Mouse (Mus musculus) right cerebral cortex, adult 18-20 months (tissue): Measurements from ENCODE around the gene Flad1.
A peak's percentile ranks its signal among the peaks of the same experiment; 100 is the strongest.

Source experiments
- DNase-seq: peaks from one replicate; pipeline ENCODE4 v3.0.0; 2022; ENCODE audit warnings: mixed read lengths

Gene Flad1

DNA sequence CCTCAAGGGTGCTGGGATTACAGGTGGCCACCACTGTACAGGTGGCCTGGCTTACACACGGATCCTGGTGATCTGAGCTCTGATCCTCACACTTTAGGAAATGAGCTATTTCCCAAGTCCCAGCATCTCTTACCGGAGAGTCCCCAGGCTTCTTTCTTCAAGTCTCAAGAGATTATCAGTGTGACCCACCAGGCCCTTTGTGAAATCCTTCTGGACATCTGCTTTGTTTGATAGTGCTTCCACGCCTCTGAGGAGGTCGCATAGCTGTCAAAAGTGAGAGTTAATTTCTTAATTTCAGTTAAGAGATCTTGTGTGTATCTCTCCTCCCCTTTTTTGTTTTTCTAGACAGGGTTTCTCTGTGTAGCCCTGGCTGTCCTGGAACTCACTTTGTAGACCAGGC, 14.2 kb upstream of the Flad1 start:
- DNase-seq, result no peak

DNA sequence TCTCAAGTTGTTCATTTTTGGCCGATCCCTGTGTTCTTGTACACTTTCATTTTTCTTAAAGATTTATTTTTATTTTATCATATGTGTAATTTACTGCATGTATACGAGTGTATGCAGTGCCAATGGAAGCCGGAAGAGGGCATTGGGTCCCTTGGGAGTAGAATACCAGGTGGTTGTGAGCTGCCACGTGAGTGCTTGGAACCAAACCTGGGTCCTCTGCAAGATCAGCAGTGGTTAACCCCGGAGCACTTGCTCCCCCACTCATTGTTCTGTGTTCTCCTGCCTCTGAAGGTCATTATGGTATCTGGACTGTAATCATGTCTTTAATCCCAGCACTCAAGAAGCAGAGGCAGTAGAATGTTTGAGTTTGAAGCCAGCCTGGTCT, 13.5 kb upstream of the Flad1 start:
- DNase-seq, result no peak

DNA sequence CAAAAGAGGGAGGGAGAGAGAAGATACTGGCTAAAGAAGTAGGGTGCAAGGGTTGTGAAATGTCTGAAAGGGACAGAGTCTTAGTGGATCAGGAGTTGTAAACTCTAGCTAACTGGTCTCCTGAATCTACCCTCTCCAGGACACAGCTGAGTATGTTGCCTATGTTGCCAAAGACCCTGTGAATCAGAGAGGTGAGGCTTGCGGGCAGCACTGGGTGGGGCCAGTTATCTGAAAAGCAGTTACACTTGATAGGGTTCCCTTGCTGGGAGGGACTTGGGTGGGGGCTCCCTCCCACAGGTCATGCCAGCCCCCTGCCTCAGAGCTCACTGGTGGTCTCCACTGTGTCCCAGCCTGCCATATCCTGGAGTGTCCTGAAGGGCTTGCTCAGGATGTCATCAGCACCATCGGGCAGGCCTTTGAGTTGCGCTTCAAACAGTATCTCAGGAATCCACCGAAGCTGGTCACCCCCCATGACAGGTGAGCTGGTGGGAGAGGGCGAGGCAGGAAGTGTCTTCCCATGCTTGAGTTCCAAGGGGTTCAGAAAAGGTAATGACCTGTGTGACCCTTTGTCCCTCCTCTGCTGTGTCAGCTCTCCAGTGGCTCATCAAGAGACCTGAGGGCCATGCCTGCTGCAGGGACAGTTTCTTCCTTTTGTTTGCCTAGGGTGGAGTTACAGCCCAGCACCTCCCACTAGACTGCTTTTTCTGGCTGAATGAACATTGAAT, 12.9 kb upstream of the Flad1 start:
- no peak for DNase-seq

DNA sequence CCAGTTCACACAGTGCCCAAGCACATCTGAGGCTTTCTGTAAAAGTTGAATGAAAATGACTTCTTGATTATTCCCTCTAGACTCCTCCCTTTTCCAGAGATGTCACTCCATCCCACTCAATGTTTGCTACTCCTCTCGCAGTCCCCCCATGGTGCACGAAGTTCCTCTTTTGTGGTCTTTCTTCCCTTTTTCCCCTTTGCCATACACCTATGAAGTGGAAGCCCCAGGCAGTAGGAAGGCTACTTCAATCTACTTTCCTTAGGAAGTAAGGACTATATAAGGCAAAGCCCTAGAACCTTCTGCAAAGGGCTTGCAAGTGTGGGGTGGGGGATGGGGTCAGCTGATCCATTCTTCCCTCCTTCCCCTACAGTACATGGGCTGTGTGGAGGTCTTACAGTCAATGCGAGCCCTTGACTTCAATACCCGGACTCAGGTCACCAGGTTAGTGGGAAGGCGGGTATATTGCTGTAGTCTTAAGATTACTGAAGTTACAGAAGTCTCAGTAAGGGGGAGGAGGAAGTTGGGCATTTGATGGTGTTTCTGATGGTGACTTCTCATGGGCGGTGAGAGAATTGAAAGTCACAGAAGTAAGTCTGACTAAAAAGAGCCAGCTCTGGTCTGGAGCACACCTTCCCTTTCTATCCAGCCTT, 11.0 kb upstream of the Flad1 start:
- no peak for DNase-seq

DNA sequence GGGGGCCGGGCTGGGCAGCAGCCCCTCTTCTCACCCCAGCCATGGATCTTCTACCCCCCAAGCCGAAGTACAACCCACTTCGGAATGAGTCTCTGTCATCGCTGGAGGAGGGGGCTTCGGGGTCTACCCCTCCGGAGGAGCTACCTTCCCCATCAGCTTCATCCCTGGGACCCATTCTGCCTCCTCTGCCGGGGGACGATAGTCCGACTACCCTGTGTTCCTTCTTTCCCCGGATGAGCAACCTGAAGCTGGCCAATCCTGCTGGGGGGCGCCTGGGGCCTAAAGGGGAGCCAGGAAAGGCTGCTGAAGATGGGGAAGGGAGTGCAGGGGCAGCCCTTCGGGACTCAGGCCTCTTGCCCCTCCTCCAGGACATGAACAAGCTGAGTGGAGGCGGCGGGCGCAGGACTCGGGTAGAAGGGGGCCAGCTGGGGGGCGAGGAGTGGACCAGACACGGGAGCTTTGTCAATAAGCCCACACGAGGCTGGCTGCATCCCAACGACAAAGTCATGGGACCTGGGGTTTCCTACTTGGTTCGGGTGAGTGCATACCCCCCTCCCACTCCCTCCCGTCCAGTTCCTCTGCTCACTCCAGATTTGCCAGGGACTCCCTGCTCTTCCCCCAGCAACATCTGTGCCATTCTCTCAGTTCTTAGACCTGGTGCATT, 10.3 kb upstream of the Flad1 start:
- no peak for DNase-seq

DNA sequence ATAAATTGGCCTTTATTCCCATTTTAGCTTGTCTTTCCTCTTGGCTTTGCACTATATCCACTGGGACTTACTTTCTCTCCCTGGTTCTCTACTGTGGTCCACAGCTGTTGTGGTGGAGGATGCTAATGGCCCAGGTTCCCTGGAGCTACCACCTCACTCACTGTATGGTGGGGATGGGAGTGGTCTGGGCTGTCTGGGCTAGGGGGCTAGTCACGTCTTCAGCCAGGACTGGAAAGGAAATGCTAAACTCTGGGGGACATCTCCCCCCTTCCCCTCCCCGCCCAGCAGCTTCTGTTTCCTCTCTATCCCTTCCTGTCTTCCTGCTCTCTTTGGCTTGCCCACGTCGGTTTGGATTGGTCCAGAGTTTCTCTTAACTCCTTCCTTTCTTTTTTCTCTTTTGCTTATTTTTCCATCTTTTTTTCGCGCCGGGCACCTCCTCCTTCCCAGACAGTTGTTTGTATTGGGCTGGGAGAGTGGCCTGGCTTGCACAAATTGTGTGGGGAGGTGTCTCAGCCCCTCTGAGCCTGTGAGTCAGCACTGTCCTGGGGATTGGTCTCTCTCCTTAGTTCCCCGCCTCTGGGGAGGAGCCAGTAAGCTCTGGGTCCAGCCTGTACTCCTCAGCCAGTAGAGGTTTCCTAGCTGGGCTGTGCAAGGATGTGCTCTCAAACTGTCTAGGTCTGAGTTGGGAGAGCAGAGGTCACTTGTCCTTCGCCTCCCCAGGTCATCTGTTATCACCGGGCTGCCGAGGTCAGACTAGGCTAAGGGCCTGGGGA, 9.5 kb upstream of the Flad1 start:
- DNase-seq, result peak; percentile 88

DNA sequence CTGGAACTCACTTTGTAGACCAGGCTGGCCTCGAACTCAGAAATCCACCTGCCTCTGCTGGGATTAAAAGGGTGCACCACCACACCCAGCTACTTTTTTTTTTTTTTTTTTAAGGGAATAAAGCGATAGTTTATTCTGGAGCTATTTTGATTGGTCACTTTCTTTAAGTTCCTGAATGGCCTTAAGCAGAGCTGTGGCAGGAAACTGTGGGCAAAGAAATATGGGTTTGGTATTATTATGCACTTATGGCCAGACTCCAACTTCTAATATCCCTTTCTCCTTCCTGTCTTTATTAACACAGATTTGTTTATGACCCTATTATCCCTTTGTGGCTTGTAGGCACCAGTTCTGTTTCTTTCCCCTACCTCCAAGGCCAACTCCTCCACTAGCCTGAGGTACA, 8.8 kb upstream of the Flad1 start:
- DNase-seq, result no peak

DNA sequence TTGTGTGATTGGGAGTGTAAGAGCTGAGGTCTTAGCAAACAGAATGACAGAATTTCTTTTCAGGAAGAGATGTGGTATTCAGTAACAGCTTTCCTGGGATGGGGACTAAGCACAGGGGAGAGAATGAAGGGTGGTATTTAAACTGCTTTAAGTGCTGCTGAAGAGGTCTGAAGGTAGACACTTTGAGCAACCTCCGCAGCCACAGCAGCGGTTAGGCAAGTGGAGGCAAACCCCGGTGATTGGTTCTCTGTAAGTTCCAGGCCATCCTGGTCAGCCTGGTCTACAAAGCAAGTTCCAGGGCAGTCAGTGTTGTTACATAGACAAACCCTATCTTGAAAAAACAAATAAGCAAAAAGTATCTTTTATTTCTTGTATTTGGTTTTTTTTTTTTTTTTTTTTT, 8.3 kb upstream of the Flad1 start:
- DNase-seq, result no peak

DNA sequence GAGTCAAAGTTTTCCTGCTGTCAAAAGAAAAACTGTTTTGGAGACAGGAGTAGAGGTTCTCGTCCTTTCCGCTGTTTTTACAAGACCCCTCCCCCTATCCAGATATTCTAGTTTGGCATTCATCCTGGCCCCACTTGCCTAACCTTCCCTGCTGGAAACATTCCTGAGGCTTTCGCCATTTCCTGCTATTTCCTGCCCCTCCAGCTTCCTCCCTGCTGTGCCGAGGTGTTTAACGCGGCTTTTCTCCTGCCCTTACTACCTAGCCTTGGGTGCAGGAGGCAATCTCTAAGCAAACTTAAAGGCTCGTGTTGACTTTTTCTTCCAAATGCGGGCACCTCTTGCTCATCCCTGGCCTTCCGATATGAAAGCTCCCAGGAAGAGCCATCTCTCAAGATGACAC, 7.9 kb upstream of the Flad1 start:
- DNase-seq, result no peak

DNA sequence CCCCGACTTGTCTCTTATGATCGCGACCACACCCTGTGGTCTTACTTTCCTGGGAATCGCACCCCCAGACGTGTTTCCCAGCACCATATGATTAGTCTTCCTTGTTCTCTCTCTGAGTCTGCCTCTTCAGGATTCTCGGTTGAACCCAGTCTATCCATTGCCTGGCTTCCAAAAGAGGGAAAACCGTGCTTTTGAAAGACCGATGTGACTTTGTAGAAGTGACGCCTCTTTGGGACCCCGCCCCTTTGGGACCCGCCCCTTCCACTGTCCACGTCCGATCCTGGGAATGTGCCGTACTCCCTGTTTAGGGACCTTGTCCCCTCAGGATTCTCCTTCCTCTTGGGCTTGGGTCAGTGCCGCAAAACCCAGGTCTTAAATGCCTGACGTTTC, 7.2 kb upstream of the Flad1 start:
- no peak for DNase-seq

DNA sequence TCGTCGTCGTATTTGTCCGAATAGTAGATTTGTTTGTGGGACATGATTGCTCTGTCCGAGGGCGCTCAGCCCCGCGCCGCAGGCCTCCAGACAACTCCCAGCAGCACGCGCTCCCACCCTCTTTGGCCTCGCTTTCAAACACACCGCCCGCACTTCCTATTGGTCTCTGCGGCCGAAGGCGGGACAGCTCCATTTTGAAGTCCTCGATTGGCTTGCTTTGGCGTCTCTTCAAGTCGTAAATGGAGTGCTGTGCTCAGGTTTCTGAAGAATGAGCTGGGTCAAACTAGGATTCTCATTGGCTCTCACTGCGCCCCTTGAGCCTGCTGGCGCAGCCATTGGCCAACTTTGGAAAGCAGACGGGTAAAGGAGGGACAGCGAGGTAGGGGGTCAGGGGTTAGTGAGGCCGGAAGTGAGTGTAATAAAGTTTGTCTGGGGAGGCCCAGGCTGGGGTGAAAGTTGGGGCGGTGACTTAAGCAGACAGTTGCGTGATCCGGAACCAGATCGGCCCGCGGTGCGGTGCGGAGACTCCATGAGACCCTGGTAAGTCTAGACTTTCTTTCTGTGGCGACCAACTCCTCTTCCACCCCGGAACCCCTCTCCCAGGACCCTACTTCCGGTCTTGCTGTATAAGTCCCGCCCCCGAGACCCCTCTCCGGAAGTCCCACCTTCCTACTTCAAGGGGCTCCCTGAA, 6.6 kb upstream of the Flad1 start, which contains the start of the genes Cks1b and Shc1:
Gene Cks1b (minus strand): TSS at position 214 of the 691 bp plus-strand sequence.
Gene Shc1 (plus strand): TSS at position 274 of the 691 bp plus-strand sequence.
- DNase-seq, result peak; percentile 97

DNA sequence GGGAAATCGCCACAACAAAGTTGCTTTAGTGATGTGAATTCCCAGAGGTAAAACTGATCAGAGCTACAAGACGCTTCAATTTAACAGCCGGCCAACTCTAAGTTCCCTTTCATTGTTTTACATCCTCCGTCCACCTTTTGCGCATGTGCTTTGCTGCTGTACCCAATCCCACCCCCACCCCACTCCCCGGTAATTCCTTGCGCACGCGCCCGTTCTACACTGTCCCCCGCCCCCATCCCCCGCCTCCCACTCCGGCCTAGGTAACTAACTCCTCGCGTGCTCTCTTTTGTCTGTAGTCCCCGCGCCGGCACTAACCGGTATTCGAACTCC, 6.1 kb upstream of the Flad1 start:
- DNase-seq, result no peak

DNA sequence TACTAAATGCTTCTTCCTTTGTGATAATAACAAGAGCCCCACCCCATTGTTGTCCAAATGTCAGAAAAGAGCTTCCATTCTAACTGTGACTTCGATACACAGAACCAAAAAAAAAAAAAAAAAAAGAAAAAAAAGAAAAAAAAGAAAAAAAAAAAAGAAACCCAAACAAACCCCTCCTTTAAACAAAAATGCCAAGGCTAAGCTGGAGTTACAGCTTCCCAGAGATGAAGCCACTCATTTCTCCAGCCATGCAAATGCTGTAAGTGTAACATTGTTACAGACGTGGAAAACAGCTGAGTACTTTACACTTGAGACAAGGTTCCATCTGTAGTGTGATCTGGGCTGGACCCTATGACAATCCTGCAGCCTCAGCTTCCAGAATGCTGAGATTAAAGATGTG, 5.5 kb upstream of the Flad1 start:
- no peak for DNase-seq

DNA sequence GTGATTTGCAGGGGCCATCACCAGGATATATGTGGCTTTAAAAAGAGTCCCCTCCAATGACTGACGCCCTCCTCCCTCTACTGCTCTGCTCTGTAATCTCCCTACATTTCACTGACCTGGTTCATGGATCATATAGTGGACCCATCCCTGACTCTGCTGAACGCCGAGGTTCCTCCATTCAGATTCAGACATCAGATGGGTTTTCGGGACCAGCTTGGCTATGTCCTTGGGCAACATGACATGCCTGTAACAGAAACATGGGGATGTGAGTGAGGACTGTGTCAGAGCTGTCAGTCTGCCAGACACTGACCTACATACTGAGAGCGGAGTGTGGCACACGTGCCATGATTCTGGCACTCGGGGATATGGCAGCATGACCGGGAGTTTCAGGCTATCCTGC, 4.5 kb upstream of the Flad1 start:
- DNase-seq, result no peak

DNA sequence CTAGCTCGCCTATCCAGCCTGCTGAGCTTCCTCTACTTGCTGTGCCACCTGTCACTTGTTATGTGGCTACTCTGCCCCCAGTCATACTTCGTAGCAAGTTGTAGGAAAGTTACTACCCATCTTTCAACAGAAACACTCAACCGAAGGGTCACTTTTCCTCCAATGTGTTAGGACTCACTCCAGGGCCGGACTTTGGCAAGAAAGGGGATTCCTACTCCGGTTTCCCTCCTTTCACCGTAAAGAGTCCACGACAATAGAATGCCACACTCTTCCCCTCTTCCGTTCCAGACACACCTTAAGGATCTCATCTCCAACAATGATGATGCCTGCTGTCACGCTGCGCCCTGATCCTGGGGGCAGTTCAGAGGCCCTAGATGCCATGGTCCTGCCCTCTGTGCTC, 806 bp downstream of the Flad1 start:
- DNase-seq, result no peak

DNA sequence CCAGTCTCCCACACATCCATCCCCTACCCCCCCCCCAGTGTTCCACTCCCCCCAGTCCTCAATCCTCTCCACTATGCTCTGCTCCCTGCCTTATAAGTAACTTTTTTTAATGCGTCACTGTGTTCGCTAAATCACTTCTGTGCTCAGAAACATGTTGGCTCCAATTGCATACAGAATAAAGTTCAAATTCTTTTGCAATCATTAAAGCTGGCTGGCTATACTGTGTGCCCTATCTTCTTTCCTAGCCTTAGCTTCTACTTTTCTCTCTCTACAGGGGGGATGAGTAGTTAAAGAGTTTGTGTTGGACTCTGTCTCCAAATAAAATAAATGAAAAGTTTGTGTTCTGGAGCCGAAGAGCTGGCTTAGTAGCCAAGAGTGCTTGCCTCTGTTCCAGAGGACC, 2.0 kb downstream of the Flad1 start:
- DNase-seq, result no peak

DNA sequence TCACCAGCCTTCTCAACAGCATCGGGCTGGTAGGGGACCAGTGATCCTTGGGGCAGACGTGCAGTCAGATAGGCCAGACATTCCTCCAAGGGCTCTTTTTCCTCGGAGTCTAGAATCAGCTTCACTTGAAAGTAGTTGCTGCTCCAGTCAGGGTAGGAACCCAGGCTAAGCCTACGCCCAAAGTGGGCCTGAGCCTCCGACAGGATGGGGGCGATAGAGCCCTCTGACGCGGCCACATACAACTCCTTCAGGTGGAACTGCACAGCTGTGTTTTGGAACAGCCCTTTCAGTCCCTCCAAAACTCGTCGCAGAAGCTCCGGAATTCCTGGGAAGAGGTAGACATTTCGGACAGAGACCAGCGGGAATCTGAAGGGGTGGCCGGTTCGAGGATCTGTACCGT, 3.2 kb downstream of the Flad1 start:
- DNase-seq, result no peak

DNA sequence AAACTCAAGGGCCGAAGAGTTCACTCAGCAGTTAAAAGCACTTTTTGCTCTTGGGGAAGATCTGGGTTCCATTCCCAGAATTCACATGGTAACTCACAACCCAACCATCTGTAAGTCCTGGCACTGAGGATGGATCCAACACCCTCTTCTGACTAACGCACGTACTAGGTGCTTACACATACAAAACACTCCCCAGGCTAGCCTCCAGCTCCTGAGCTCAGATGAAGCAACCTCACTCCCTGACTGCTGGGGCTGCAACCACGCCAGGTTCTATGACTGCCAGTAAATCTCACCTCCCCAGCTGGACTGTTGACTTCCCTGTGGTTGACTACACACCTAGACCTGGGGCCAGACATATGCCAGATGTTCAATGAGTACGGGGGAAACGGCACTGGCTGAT, 4.8 kb downstream of the Flad1 start:
- DNase-seq, result no peak

DNA sequence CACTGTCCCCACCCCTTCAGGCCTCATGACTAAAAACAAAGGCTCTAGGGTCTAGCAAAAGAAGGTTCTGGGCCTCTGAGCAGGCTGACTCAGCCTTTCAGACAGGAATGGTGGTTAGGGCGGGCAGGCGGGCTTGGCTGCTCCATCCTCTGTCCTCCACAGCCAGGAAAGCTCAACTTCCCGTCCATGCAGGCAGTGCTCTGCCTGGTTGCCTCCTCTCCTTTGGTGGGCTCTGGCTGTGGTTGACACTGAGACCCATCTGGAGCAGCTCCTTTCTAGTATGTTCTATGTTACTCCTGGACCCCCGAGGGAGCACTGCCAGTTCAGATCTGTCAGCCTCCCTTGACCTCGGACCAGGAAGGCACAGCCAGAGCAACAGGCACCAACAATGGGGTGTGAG, 9.0 kb downstream of the Flad1 start, which contains the start of gene Lenep:
Gene Lenep (minus strand): TSS at position 101 of the 400 bp plus-strand sequence.
- no peak for DNase-seq

DNA sequence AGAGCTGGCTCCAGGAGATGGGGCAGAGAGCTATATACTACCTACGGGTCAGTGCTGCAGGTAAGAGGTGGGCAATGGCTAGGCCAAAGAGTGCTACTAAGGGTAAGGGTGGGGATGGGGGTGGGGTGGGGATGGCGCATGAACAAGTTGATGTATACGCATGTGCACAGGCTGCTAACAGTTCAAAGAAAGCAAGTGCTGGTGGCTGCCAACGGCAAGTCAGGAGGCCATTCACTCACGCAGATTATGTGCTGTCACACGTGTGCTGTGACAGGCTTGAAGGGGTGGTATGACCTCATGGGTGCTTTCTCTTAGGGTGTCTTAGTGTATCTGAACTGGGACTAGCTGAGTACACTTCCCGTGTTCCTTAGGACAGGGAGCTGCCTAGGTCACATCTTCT, 10.3 kb downstream of the Flad1 start:
- no peak for DNase-seq

DNA sequence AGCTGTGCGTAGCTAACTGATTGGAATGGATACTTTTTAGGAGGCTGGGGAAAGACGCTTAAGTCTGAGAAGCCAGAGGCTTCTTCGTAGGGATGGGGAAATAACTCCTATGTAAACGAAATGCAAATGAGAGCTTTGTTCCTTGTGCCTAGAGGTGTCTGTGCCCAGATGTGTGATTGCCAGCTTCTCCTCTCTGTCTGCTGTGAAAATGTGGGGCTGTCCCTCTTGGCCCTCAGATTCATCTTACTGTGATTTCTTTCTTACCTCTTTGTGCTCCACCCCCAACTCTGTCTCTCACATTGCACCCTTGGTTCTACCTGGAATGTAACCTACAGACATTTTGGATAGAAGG, 15.0 kb downstream of the Flad1 start:
- no peak for DNase-seq

DNA sequence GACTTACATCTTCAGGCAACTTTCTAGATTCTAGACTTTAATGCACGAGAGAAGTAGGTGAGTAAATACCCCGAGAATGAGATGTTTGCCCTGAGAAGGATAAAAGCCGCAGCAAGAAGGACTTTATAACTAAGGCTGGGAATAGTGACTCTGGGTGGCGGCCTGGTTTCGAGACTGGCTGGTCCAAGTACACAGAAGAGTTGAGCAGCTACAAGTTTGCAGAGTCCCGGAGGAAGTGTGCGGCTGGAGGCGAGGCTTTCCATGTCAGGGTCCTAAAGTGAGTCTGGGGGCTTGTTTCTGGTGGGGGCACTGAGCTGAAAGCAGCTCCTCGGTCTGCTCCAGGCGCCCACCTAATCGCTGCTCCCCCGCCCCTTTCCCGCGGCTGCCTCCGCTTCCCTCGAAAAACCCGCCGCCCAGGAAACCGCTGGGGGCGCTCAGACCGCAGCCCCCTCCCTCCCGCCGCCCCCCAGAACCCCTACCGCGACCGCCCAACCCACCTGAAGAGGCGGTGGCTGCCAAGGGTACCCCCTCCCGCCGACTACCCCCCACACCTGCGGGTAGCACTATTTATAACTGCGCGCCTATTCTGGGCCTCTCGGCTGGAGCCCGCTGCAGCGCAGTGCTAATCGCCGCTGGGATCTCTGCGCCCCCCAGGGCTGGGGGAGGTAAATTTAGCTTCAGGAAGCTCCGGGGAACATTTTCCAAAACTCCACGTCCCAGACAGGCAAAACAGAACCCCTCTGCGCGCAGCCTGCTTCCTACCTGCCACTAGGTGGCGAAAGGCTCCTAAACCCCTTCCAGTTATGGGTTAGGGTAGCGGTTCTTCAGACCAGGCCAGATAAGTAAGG, 15.6 kb downstream of the Flad1 start:
- DNase-seq, result peak; percentile 57
